ENCODE assay signal across 12 mouse cellular contexts in genomic region chr10:11212003-11212402, GRCm38 (mm10).
DNase-seq lines count a peak whose midpoint lies in the region; ATAC-seq and TF ChIP-seq lines count a peak whose summit lies in the region.
"Had no signal": no experiment of that assay in that cellular context is flagged by ENCODE, and none has a peak within 500 bp of the region (broad histone marks: within the 10 kb centered on the region; RNA-seq: fewer than 3 reads in every experiment).

No protein-coding gene starts in this region.

- DNase-seq in hindbrain, postnatal 0 days (ENCODE audit: low spot score): peak; percentile 25
- DNase-seq in midbrain, postnatal 0 days (ENCODE audit: low spot score): peak; percentile 24
- DNase-seq in brain, embryonic 14.5 days (ENCODE audit: low read depth): peak; percentile 29
- peak; percentile 13 for DNase-seq in splenic B cell, adult 2 months (ENCODE audit: low read depth, low spot score)
- no peak for DNase-seq in left cerebral cortex, postnatal 10 days (ENCODE audit: extremely low spot score in 1 of 2, low spot score in 2 of 2)
- DNase-seq: gastrocnemius, postnatal 10 days; right cerebral cortex, adult 18-20 months had no signal

- peaks cover 27% of the 10 kb centered on the region for H3K36me3 ChIP-seq in hindbrain, postnatal 0 days (ENCODE audit: insufficient read depth, low read length)
- peaks cover 59% of the 10 kb centered on the region for H3K36me3 ChIP-seq in hindbrain, embryonic 13.5 days
- H3K36me3 ChIP-seq in midbrain, postnatal 0 days (ENCODE audit: insufficient read depth, low read length): peaks cover 32% of the 10 kb centered on the region
- H3K36me3 ChIP-seq in midbrain, embryonic 15.5 days (replicated peaks): peaks cover 34% of the 10 kb centered on the region
- peaks cover 10% of the 10 kb centered on the region for H3K36me3 ChIP-seq in splenic B cell, adult 2 months (ENCODE audit: control insufficient read depth, insufficient read depth, low read length, poor library complexity, severe bottlenecking)
- H3K36me3 ChIP-seq in hindbrain, embryonic 16.5 days (ENCODE audit: control insufficient read depth, insufficient read depth, low read length): peaks cover 32% of the 10 kb centered on the region

- intact Hi-C loops in left cerebral cortex, postnatal 10 days (cut with DNase I): loop anchor here (5.0 to 10.0 kb wide), 2 partner anchors 40 to 133 kb away; partner anchors contain the start of gene Epm2a

- no peaks in the 10 kb centered on the region for H3K4me1 ChIP-seq in hindbrain, postnatal 0 days (ENCODE audit: insufficient read depth, low read length)
- no peaks in the 10 kb centered on the region for H3K4me1 ChIP-seq in hindbrain, embryonic 13.5 days (replicated peaks)
- no peaks in the 10 kb centered on the region for H3K4me1 ChIP-seq in midbrain, postnatal 0 days (ENCODE audit: insufficient read depth, low read length)
- no peaks in the 10 kb centered on the region for H3K4me1 ChIP-seq in midbrain, embryonic 15.5 days
- no peaks in the 10 kb centered on the region for H3K4me1 ChIP-seq in hindbrain, embryonic 16.5 days (ENCODE audit: control insufficient read depth, insufficient read depth, low read depth, low read length)

- H3K27ac ChIP-seq in hindbrain, postnatal 0 days: no peak overlapping the region
- no peak overlapping the region for H3K27ac ChIP-seq in hindbrain, embryonic 13.5 days
- no peak overlapping the region for H3K27ac ChIP-seq in midbrain, postnatal 0 days (ENCODE audit: low read depth, low read length)
- H3K27ac ChIP-seq in midbrain, embryonic 15.5 days: no peak overlapping the region
- H3K27ac ChIP-seq in hindbrain, embryonic 16.5 days (ENCODE audit: low read depth, low read length): no peak overlapping the region

- no peak overlapping the region for H3K9ac ChIP-seq in hindbrain, postnatal 0 days (replicated peaks; ENCODE audit: low read length)
- no peak overlapping the region for H3K9ac ChIP-seq in hindbrain, embryonic 13.5 days
- H3K9ac ChIP-seq in midbrain, postnatal 0 days (replicated peaks; ENCODE audit: low read length, poor library complexity, severe bottlenecking): no peak overlapping the region
- H3K9ac ChIP-seq in midbrain, embryonic 15.5 days: no peak overlapping the region
- H3K9ac ChIP-seq in hindbrain, embryonic 16.5 days (ENCODE audit: low read depth, low read length): no peak overlapping the region

- no peaks in the 10 kb centered on the region for H3K27me3 ChIP-seq in hindbrain, postnatal 0 days (ENCODE audit: insufficient read depth, low read length)
- H3K27me3 ChIP-seq in hindbrain, embryonic 13.5 days: no peaks in the 10 kb centered on the region
- H3K27me3 ChIP-seq in midbrain, postnatal 0 days (ENCODE audit: insufficient read depth, low read length): no peaks in the 10 kb centered on the region
- no peaks in the 10 kb centered on the region for H3K27me3 ChIP-seq in midbrain, embryonic 15.5 days (replicated peaks)
- H3K27me3 ChIP-seq in splenic B cell, adult 2 months (ENCODE audit: control insufficient read depth, insufficient read depth, low read length, poor library complexity, severe bottlenecking): no peaks in the 10 kb centered on the region
- H3K27me3 ChIP-seq in hindbrain, embryonic 16.5 days (replicated peaks; ENCODE audit: control insufficient read depth, insufficient read depth, low read length): no peaks in the 10 kb centered on the region
- H3K27me3 ChIP-seq: megakaryocyte, embryonic 14.5 days had no signal

- no peak for ATAC-seq in hindbrain, postnatal 0 days
- no peak for ATAC-seq in hindbrain, embryonic 13.5 days (ENCODE audit: low FRiP score)
- ATAC-seq in midbrain, postnatal 0 days (ENCODE audit: low FRiP score): no peak
- no peak for ATAC-seq in midbrain, embryonic 15.5 days (replicated peaks)
- ATAC-seq in hindbrain, embryonic 16.5 days: no peak

- no peaks in the 10 kb centered on the region for H3K9me3 ChIP-seq in hindbrain, postnatal 0 days (ENCODE audit: low read length)
- no peaks in the 10 kb centered on the region for H3K9me3 ChIP-seq in hindbrain, embryonic 13.5 days
- no peaks in the 10 kb centered on the region for H3K9me3 ChIP-seq in midbrain, postnatal 0 days (ENCODE audit: low read length)
- H3K9me3 ChIP-seq in midbrain, embryonic 15.5 days: no peaks in the 10 kb centered on the region
- H3K9me3 ChIP-seq in hindbrain, embryonic 16.5 days (ENCODE audit: control insufficient read depth, low read length): no peaks in the 10 kb centered on the region
- H3K9me3 ChIP-seq: megakaryocyte, embryonic 14.5 days had no signal

- TF ChIP-seq CTCF in hindbrain, postnatal 0 days (IDR thresholded peaks at IDR 0.05; ENCODE audit: low read depth): peak; percentile 52
- TF ChIP-seq CTCF in midbrain, postnatal 0 days (IDR thresholded peaks at IDR 0.05): peak; percentile 64
- TF ChIP-seq CTCF in brain, embryonic 14.5 days (IDR thresholded peaks at IDR 0.05; ENCODE audit: borderline replicate concordance, extremely low read depth, insufficient read depth, insufficient read length): no peak

- H3K4me2 ChIP-seq in hindbrain, postnatal 0 days (ENCODE audit: low read depth, low read length): no peak overlapping the region
- no peak overlapping the region for H3K4me2 ChIP-seq in hindbrain, embryonic 13.5 days
- no peak overlapping the region for H3K4me2 ChIP-seq in midbrain, postnatal 0 days (ENCODE audit: low read depth, low read length, poor library complexity, severe bottlenecking)
- no peak overlapping the region for H3K4me2 ChIP-seq in midbrain, embryonic 15.5 days
- H3K4me2 ChIP-seq in hindbrain, embryonic 16.5 days (ENCODE audit: low read length): no peak overlapping the region

- 81% methylated on average over 4 of the region's 4 CpGs for WGBS in hindbrain, postnatal 0 days
- WGBS in hindbrain, embryonic 13.5 days: 88% methylated on average over 4 of the region's 4 CpGs
- WGBS in midbrain, postnatal 0 days: 89% methylated on average over 4 of the region's 4 CpGs
- WGBS in midbrain, embryonic 15.5 days: 87% methylated on average over 4 of the region's 4 CpGs
- WGBS in hindbrain, embryonic 16.5 days: 85% methylated on average over 4 of the region's 4 CpGs

- no peak overlapping the region for H3K4me3 ChIP-seq in hindbrain, postnatal 0 days (ENCODE audit: low read length)
- H3K4me3 ChIP-seq in hindbrain, embryonic 13.5 days: no peak overlapping the region
- no peak overlapping the region for H3K4me3 ChIP-seq in midbrain, postnatal 0 days (ENCODE audit: low read depth, low read length)
- H3K4me3 ChIP-seq in midbrain, embryonic 15.5 days: no peak overlapping the region
- H3K4me3 ChIP-seq in hindbrain, embryonic 16.5 days (ENCODE audit: low read length): no peak overlapping the region
- H3K4me3 ChIP-seq: erythroblast, embryonic 14.5 days; megakaryocyte, embryonic 14.5 days had no signal

- TF ChIP-seq POLR2A in brain, embryonic 14.5 days (IDR thresholded peaks at IDR 0.05; ENCODE audit: borderline replicate concordance, extremely low read depth, insufficient read depth, insufficient read length, poor library complexity, severe bottlenecking): no peak

Comparison
In these comparisons a context has a peak if more than half of its experiments do, and no peak if none do; other contexts are left out.
1. DNase-seq: peak in hindbrain, postnatal 0 days (single experiment), midbrain, postnatal 0 days (single experiment), brain, embryonic 14.5 days (single experiment) and splenic B cell, adult 2 months (single experiment); none in left cerebral cortex, postnatal 10 days (0 of 2).